ENCODE assay signal across 11 mouse cellular contexts in genomic region chr12:105966887-105967637, GRCm38 (mm10). TPM values are rescaled to one million over a fixed set of nuclear protein-coding genes. Genes with fewer than 3 reads are reported as not detected.
A peak's percentile ranks its signal among the peaks of the same experiment; 100 is the strongest.
DNase-seq lines count a peak whose midpoint lies in the region; ATAC-seq lines count a peak whose summit lies in the region.
"Had no signal": no experiment of that assay in that cellular context is flagged by ENCODE, and none has a peak within 500 bp of the region (broad histone marks: within the 10 kb centered on the region; RNA-seq: fewer than 3 reads in every experiment).

No protein-coding gene starts in this region.

- no peak overlapping the region for H3K9ac ChIP-seq in heart, embryonic 16.5 days (ENCODE audit: low read length)
- no peak overlapping the region for H3K9ac ChIP-seq in midbrain, embryonic 16.5 days (ENCODE audit: low read depth, low read length)
- H3K9ac ChIP-seq in embryonic facial prominence, embryonic 15.5 days = no peak overlapping the region
- H3K9ac ChIP-seq: lung, embryonic 14.5 days had no signal

- no peaks in the 10 kb centered on the region; the same call in 1 of the 2 replicates for H3K9me3 ChIP-seq in heart, embryonic 16.5 days (replicated peaks; ENCODE audit: control insufficient read depth, low read length)
- H3K9me3 ChIP-seq in midbrain, embryonic 10.5 days (replicated peaks) = no peaks in the 10 kb centered on the region
- H3K9me3 ChIP-seq in midbrain, embryonic 16.5 days (replicated peaks; ENCODE audit: control insufficient read depth, low read length, poor library complexity, severe bottlenecking) = no peaks in the 10 kb centered on the region
- no peaks in the 10 kb centered on the region for H3K9me3 ChIP-seq in embryonic facial prominence, embryonic 15.5 days (replicated peaks)

- H3K4me1 ChIP-seq in heart, embryonic 16.5 days (ENCODE audit: control insufficient read depth, insufficient read depth, low read length) = peaks cover 6% of the 10 kb centered on the region; the same call in 1 of the 2 replicates
- peaks cover 29% of the 10 kb centered on the region for H3K4me1 ChIP-seq in midbrain, embryonic 10.5 days
- H3K4me1 ChIP-seq in midbrain, embryonic 16.5 days (ENCODE audit: control insufficient read depth, insufficient read depth, low read length) = peaks cover 17% of the 10 kb centered on the region
- H3K4me1 ChIP-seq in embryonic facial prominence, embryonic 15.5 days = peaks cover 23% of the 10 kb centered on the region

- no peak for DNase-seq in heart, adult 18-20 months
- no peak for DNase-seq in midbrain, embryonic 10.5 days (ENCODE audit: low spot score)
- DNase-seq in urinary bladder, adult 2 months (ENCODE audit: low spot score) = no peak
- no peak for DNase-seq in frontal cortex, postnatal 10 days (ENCODE audit: low spot score in 2 of 2)
- DNase-seq: kidney, adult 18-20 months; lung, embryonic 14.5 days; thymus, postnatal 36 days had no signal

- WGBS in heart, embryonic 16.5 days = 54% methylated on average over 19 of the region's 19 CpGs
- 53% methylated on average over 19 of the region's 19 CpGs for WGBS in midbrain, embryonic 10.5 days
- WGBS in midbrain, embryonic 16.5 days = 45% methylated on average over 19 of the region's 19 CpGs
- WGBS in embryonic facial prominence, embryonic 15.5 days = 21% methylated on average over 19 of the region's 19 CpGs

- H3K4me3 ChIP-seq in heart, embryonic 16.5 days (ENCODE audit: low read length) = no peak overlapping the region
- 0 out of 2 replicates have a peak overlapping the region, but pooled peaks have one; percentile 45 for H3K4me3 ChIP-seq in midbrain, embryonic 10.5 days
- no peak overlapping the region for H3K4me3 ChIP-seq in midbrain, embryonic 16.5 days (ENCODE audit: low read depth, low read length)
- H3K4me3 ChIP-seq in embryonic facial prominence, embryonic 15.5 days (replicated peaks) = no peak overlapping the region; the same call in 1 of the 2 replicates

- no peak overlapping the region for H3K27ac ChIP-seq in heart, embryonic 16.5 days (ENCODE audit: low read length)
- H3K27ac ChIP-seq in midbrain, embryonic 10.5 days (replicated peaks) = no peak overlapping the region
- H3K27ac ChIP-seq in midbrain, embryonic 16.5 days (ENCODE audit: low read length) = no peak overlapping the region
- no peak overlapping the region for H3K27ac ChIP-seq in embryonic facial prominence, embryonic 15.5 days (replicated peaks)

- H3K36me3 ChIP-seq in heart, embryonic 16.5 days (ENCODE audit: control insufficient read depth, insufficient read depth) = no peaks in the 10 kb centered on the region
- no peaks in the 10 kb centered on the region for H3K36me3 ChIP-seq in midbrain, embryonic 10.5 days
- no peaks in the 10 kb centered on the region for H3K36me3 ChIP-seq in midbrain, embryonic 16.5 days (ENCODE audit: control insufficient read depth, insufficient read depth, low read length)
- no peaks in the 10 kb centered on the region for H3K36me3 ChIP-seq in embryonic facial prominence, embryonic 15.5 days

- no peak for ATAC-seq in heart, embryonic 16.5 days (replicated peaks; ENCODE audit: extremely low read depth, insufficient read depth, low FRiP score)
- no peak for ATAC-seq in midbrain, embryonic 16.5 days
- no peak for ATAC-seq in embryonic facial prominence, embryonic 15.5 days (ENCODE audit: insufficient number of reproducible peaks, low FRiP score, low TSS enrichment, low read depth)
- ATAC-seq in megakaryocyte, adult 5-6 weeks (ENCODE audit: poor library complexity, severe bottlenecking) = 0 out of 2 replicates have a peak, but pooled peaks have one; percentile 6

- peak overlapping the region; percentile 58 for H3K4me2 ChIP-seq in heart, embryonic 16.5 days (ENCODE audit: low read depth, low read length)
- no peak overlapping the region for H3K4me2 ChIP-seq in midbrain, embryonic 16.5 days (ENCODE audit: low read length)
- peak overlapping the region; percentile 52 for H3K4me2 ChIP-seq in embryonic facial prominence, embryonic 15.5 days (replicated peaks)

- peaks cover 2% of the 10 kb centered on the region; the same call in 1 of the 2 replicates for H3K27me3 ChIP-seq in heart, embryonic 16.5 days (ENCODE audit: control insufficient read depth, insufficient read depth, low read length)
- peaks cover 65% of the 10 kb centered on the region for H3K27me3 ChIP-seq in midbrain, embryonic 10.5 days (ENCODE audit: low read depth, poor library complexity, severe bottlenecking)
- H3K27me3 ChIP-seq in midbrain, embryonic 16.5 days (ENCODE audit: control insufficient read depth, insufficient read depth, low read depth, low read length) = no peaks in the 10 kb centered on the region
- peaks cover 1% of the 10 kb centered on the region; the same call in 1 of the 2 replicates for H3K27me3 ChIP-seq in embryonic facial prominence, embryonic 15.5 days

RNA-seq across cellular contexts. Expression of gene Vrk1, which starts 43.0 kb away (rescaled TPM):
- polyA plus RNA-seq in heart, embryonic 16.5 days (2015; fragmentation: Nextera tagmentation; extraction: Ambion mirVana) = 40.8 and 50.5 TPM in 2 replicates
- total RNA-seq in heart, adult 18-20 months (2021) = 1 to 10 TPM; 9.0 to 9.4 TPM
- polyA plus RNA-seq in midbrain, embryonic 10.5 days (2016; fragmentation: Nextera tagmentation; extraction: Ambion mirVana) = 109 and 110 TPM in 2 replicates
- 30.1 and 34.0 TPM in 2 replicates for polyA plus RNA-seq in midbrain, embryonic 16.5 days (2015; fragmentation: Nextera tagmentation; extraction: Ambion mirVana)
- 51.2 and 54.2 TPM in 2 replicates for polyA plus RNA-seq in embryonic facial prominence, embryonic 15.5 days (2015; fragmentation: Nextera tagmentation; extraction: Ambion mirVana)
- total RNA-seq in megakaryocyte, adult 5-6 weeks (2015) = 133 and 142 TPM in 2 replicates
- 184 and 208 TPM in 2 replicates for total RNA-seq in megakaryocyte, adult 5-6 weeks (2017)
- 14.1 and 14.4 TPM in 2 replicates for polyA plus RNA-seq in urinary bladder, adult 2 months (2012; rRNA removed)
